Mouse (Mus musculus) midbrain, embryonic 10.5 days (tissue): ENCODE results near the gene Zfp943. TPM values are rescaled to one million over a fixed set of nuclear protein-coding genes. Genes with fewer than 3 reads are reported as not detected.
A peak's percentile ranks its signal among the peaks of the same experiment; 100 is the strongest.
"Not testable (repeated sequence)": the region's sequence is repeated elsewhere in the genome, so short reads cannot be mapped to it uniquely, and the experiment has no call there.

Source experiments
- DNase-seq: peaks from one replicate; pipeline ENCODE4 v3.0.0-alpha.2; 2017; ENCODE audit warnings: low spot score
- H3K27ac ChIP-seq: fragments of 300-500 bp; sonication (generic); replicated peaks from 2 replicates; pipeline ENCODE4 v1.5.1; 2016; ENCODE audit warnings: mild to moderate bottlenecking
- H3K27me3 ChIP-seq: fragments of 300-500 bp; sonication (generic); 2 replicates; pipeline ENCODE4 v1.6.1; 2016; ENCODE audit warnings: low read depth, mild to moderate bottlenecking; ENCODE audit not compliant: poor library complexity, severe bottlenecking
- H3K36me3 ChIP-seq: fragments of 300-500 bp; sonication (generic); 2 replicates; pipeline ENCODE4 v1.6.1; 2016; ENCODE audit warnings: mild to moderate bottlenecking, moderate library complexity
- H3K4me1 ChIP-seq: fragments of 300-500 bp; sonication (generic); 2 replicates; pipeline ENCODE4 v1.6.1; 2016
- H3K4me3 ChIP-seq: fragments of 300-500 bp; sonication (generic); 2 replicates; pipeline ENCODE4 v1.5.1; 2016; ENCODE audit warnings: mild to moderate bottlenecking, moderate library complexity
- H3K9me3 ChIP-seq: fragments of 300-500 bp; sonication (generic); replicated peaks from 2 replicates; pipeline ENCODE4 v1.6.1; 2016; ENCODE audit warnings: mild to moderate bottlenecking
- WGBS: fragments of 180-500 bp; shearing (Covaris S2); methylation state at CpG from one replicate; pipeline ENCODE4 v1.1.7; 2016; 5-methylcytosine and 5-hydroxymethylcytosine counted together
- polyA plus RNA-seq: library from polyadenylated mRNA; unstranded; fragments of >200 nt; fragmentation: Nextera tagmentation; extraction: Ambion mirVana; gene quantifications from 2 replicates; pipeline ENCODE4 v1.2.1, GENCODE M21; 2016

The Zfp943 gene
- polyA plus RNA-seq = 14.8 and 16.9 TPM in 2 replicates

DNA sequence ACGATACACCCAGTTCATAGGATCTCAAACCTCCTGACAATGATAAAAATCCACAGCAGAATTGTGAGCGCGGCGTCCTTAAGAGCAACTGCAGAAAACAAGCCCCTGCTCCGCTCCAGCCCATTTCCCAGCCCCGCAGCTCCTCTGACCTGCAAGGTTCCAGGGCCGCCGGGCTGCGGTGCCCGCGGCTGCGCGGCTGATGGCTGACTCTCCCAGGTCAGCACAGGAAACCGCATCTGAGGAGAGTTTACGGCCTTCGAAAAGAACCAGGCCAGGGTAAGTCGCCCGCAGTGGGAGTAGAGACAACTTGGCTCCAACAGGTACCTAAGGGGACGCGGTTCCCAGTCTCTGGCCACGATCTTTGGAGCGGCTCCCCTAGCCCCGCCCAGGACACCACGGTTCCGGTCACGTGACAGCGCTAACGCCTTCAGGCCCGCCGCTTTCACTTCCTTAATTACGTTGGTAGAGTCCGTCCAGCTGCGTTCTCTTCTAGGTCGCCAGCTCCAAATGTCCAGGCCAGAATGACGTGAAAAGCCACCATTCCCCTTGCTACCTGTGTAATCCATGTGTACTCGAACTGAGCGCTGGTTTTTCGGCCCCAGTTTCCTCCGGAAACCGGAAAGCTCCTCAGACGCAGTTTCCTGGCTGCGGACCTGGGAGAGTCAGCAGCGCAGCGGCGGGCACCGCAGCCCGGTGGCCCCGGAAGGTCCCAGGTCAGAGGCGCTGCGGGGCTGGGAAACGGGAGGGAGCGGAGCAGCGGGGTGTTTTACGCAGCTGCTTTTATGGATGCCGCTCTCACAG, at the start of gene Zfp943, which contains the start of gene Zfp942:
Gene Zfp943, plus strand, starts transcription at position 446 of the 801 bp plus-strand sequence.
Gene Zfp942, minus strand, starts transcription at position 358 of the 801 bp plus-strand sequence.
- H3K27ac ChIP-seq = peak within 1 kb of the TSS; percentile 88
- H3K9me3 ChIP-seq, H3K36me3 ChIP-seq, H3K27me3 ChIP-seq: not testable (repeated sequence)
- under 1% methylated on average over 43 of the region's 55 CpGs for WGBS
- H3K4me3 ChIP-seq = peak within 1 kb of the TSS; percentile 69
- H3K4me1 ChIP-seq = peaks cover 15% of the 10 kb centered on the region
- DNase-seq = peak; percentile 77

GRCm38 (mm10) chr17:21963302-21963701, 950 bp downstream of the Zfp943 start:
- peaks cover 15% of the 10 kb centered on the region for H3K4me1 ChIP-seq
- peaks cover 9% of the 10 kb centered on the region for H3K9me3 ChIP-seq
- 69% methylated on average over 4 of the region's 4 CpGs for WGBS
- peak overlapping the region; percentile 88; the same call in 1 of the 2 replicates for H3K27ac ChIP-seq
- no peaks in the 10 kb centered on the region for H3K27me3 ChIP-seq
- no peak for DNase-seq
- peak overlapping the region; percentile 69 for H3K4me3 ChIP-seq
- peaks cover 15% of the 10 kb centered on the region for H3K36me3 ChIP-seq

DNA sequence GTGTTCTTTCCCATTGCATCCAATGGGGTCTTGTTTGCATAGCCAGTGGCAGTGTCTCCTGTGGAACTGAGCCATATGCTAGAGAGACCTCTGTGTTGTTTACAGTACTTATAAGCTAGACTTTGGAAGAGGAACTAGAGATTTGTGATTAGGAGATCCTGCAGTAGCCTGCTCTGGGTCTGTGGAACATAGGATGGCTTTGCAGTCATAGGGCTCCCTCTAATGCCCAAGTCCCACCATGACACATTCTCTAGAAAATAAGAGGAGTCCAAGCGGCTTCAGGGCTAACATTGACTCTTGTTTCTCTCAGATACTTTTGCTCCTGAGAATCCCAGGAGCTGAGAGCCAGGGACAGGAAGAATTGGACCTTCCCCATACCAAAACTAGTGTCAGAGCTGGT, 73.2 kb downstream of the Zfp943 start:
- not testable (repeated sequence) for DNase-seq, H3K27me3 ChIP-seq, H3K27ac ChIP-seq, H3K36me3 ChIP-seq, H3K4me1 ChIP-seq, H3K4me3 ChIP-seq
- peaks cover 16% of the 10 kb centered on the region for H3K9me3 ChIP-seq
- 23% methylated on average over 1 of the region's 1 CpGs for WGBS

GRCm38 (mm10) chr17:22049403-22049802, 87.1 kb downstream of the Zfp943 start:
- no peak for DNase-seq
- Histone ChIP-seq H3K27me3 (no peaks in the 10 kb centered on the region), H3K36me3 (no peaks in the 10 kb centered on the region), H3K27ac (no peak overlapping the region), H3K9me3 (peaks cover 48% of the 10 kb centered on the region), H3K4me1 (no peaks in the 10 kb centered on the region), H3K4me3 (no peak overlapping the region)
- WGBS = 58% methylated on average over 2 of the region's 2 CpGs

DNA sequence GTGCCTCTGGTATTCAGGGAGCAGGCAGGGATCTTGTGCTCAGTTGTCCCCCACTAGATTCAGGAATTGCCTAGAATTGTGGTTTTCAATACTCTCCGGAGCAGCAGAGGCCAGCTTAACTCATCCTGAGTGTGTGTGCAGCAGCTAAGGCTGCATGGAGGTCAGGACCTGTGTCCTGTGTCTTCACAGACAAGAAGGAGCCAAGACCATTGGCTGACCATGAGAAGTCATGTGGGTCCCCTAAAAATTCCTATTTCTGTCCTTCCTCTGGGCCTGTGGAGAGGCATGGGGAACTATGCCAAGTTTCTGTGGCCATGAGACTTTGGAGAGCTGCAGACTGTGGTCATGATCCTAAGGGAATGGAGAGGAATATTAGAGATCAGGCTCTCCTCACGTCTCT, 90.9 kb downstream of the Zfp943 start:
- Histone ChIP-seq H3K4me3 (no peak overlapping the region), H3K36me3 (no peaks in the 10 kb centered on the region), H3K27me3 (no peaks in the 10 kb centered on the region), H3K27ac (no peak overlapping the region), H3K4me1 (no peaks in the 10 kb centered on the region), H3K9me3 (peaks cover 56% of the 10 kb centered on the region)
- WGBS = 73% methylated on average over 2 of the region's 2 CpGs
- no peak for DNase-seq

- peak overlapping the region; percentile 79 for H3K4me3 ChIP-seq
- peak overlapping the region; percentile 88 for H3K27ac ChIP-seq
- WGBS = 3% methylated on average over 57 of the region's 57 CpGs
- DNase-seq = peak; percentile 71
- H3K9me3 ChIP-seq = no peaks in the 10 kb centered on the region
- no peaks in the 10 kb centered on the region for H3K27me3 ChIP-seq
- peaks cover 5% of the 10 kb centered on the region for H3K4me1 ChIP-seq
- H3K36me3 ChIP-seq = no peaks in the 10 kb centered on the region
Observed at GRCm38 (mm10) chr17:22081031-22081631, 118.8 kb downstream of the Zfp943 start.

DNA sequence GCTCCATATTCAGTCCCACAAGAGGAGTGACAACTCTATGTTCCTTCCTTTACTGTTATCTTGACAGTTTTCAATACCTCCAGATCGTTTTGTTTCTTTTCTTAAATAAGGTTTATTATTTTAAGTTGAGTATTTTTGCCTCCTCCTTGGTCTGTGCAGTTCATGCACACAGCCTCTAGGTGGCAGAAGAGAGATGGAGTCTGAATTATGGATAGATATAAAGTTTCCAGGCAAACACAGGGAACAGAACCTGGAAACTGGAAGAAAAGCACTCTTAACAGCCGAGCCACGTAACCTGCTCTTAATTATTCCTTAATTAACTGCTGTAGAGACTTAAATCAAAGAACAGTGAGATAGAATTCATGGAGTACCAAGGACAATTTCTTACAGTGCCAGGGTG, 120.9 kb downstream of the Zfp943 start:
- DNase-seq = peak; percentile 22
- not testable (repeated sequence) for H3K36me3 ChIP-seq, H3K27me3 ChIP-seq, H3K9me3 ChIP-seq, H3K4me3 ChIP-seq, H3K4me1 ChIP-seq, H3K27ac ChIP-seq
- 38% methylated on average over 3 of the region's 3 CpGs for WGBS

DNA sequence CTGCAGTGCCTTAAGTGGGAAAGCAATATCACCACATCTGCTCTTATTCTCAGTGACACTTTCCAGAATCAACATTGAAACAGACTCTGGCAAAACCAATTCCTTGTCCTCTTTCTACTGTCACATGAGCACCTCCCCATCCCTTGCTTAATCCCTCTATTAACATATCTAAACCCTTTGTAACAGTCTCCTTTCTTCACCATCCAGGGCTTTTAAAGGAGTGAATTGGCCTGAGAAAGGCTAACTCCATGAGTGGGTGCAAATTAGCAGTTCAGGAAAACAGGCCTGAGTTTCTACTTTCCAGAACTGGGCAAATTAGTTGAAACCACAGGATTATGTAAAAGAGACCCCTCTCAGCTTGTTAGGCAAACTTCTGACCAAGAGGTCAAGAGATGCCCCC, 156.4 kb downstream of the Zfp943 start:
- no peak overlapping the region for H3K27ac ChIP-seq
- no peaks in the 10 kb centered on the region for H3K4me1 ChIP-seq
- H3K27me3 ChIP-seq = no peaks in the 10 kb centered on the region
- no peaks in the 10 kb centered on the region for H3K9me3 ChIP-seq
- no peak for DNase-seq
- no peak overlapping the region for H3K4me3 ChIP-seq
- no peaks in the 10 kb centered on the region for H3K36me3 ChIP-seq

Other genes starting within 250 kb of the Zfp943 start
- gene Zfp229, start 231.8 kb upstream of the Zfp943 start, polyA plus RNA-seq = 7.8 and 9.7 TPM in 2 replicates
- gene Zfp820, start 116.8 kb upstream of the Zfp943 start, polyA plus RNA-seq = 5.4 and 5.6 TPM in 2 replicates
- gene Zfp995, start 52.6 kb upstream of the Zfp943 start, polyA plus RNA-seq = 6.6 and 8.1 TPM in 2 replicates
- gene Zfp942, start 88 bp upstream of the Zfp943 start, polyA plus RNA-seq = 22.0 and 22.2 TPM in 2 replicates
- 1.4 and 1.9 TPM in 2 replicates for gene Zfp947, start 203.6 kb downstream of the Zfp943 start, polyA plus RNA-seq